Mouse (Mus musculus) limb, embryonic 14.5 days (tissue): ENCODE data around the gene Clrn3. TPM values are rescaled to one million over a fixed set of nuclear protein-coding genes. Genes with fewer than 3 reads are reported as not detected.

ENCODE experiments used
- ATAC-seq: fragments of 200-750 bp; cut with Nextera tagmentation; 2 replicates; pipeline ENCODE4 v1.8.0; 2017; ENCODE audit warnings: low read depth, moderate number of reproducible peaks, moderate TSS enrichment; ENCODE audit not compliant: low FRiP score
- DNase-seq: peaks from one replicate; pipeline ENCODE4 v3.0.0-alpha.2; 2015; ENCODE audit warnings: low spot score
- H3K27ac ChIP-seq: fragments of 300-500 bp; sonication (generic); replicated peaks from 2 replicates; pipeline ENCODE4 v1.5.1; 2014; ENCODE audit warnings: low read depth, mild to moderate bottlenecking, low read length, moderate library complexity, mixed read lengths
- H3K27me3 ChIP-seq: fragments of 300-500 bp; sonication (generic); 2 replicates; pipeline ENCODE4 v1.6.1; 2014; ENCODE audit warnings: low read length, mixed read lengths; ENCODE audit not compliant: control insufficient read depth, insufficient read depth
- H3K36me3 ChIP-seq: fragments of 300-500 bp; sonication (generic); 2 replicates; pipeline ENCODE4 v1.6.1; 2014; ENCODE audit warnings: mild to moderate bottlenecking, low read length, moderate library complexity, mixed read lengths; ENCODE audit not compliant: control insufficient read depth, insufficient read depth
- H3K4me1 ChIP-seq: fragments of 300-500 bp; sonication (generic); 2 replicates; pipeline ENCODE4 v1.6.1; 2014; ENCODE audit warnings: antibody characterized with exemption, low read length, mixed read lengths; ENCODE audit not compliant: control insufficient read depth, insufficient read depth
- H3K4me2 ChIP-seq: fragments of 300-500 bp; sonication (generic); replicated peaks from 2 replicates; pipeline ENCODE4 v1.6.1; 2014; ENCODE audit warnings: low read depth, mild to moderate bottlenecking, low read length, moderate library complexity; ENCODE audit not compliant: severe bottlenecking
- H3K4me3 ChIP-seq: fragments of 300-500 bp; sonication (generic); replicated peaks from 2 replicates; pipeline ENCODE4 v1.5.1; 2014; ENCODE audit warnings: low read length
- H3K9ac ChIP-seq: fragments of 300-500 bp; sonication (generic); 2 replicates; pipeline ENCODE4 v1.6.1; 2014; ENCODE audit warnings: mild to moderate bottlenecking, low read depth, low read length, moderate library complexity; ENCODE audit not compliant: severe bottlenecking
- H3K9me3 ChIP-seq: fragments of 300-500 bp; sonication (generic); 2 replicates; pipeline ENCODE4 v1.6.1; 2016; ENCODE audit warnings: low read length; ENCODE audit not compliant: control insufficient read depth
- POLR2A ChIP-seq: fragments of 200-500 bp; IDR thresholded peaks from 2 replicates; pipeline ENCODE4 v1.8.0; 2012; ENCODE audit warnings: inconsistent platforms, mild to moderate bottlenecking, moderate library complexity, borderline replicate concordance; ENCODE audit not compliant: insufficient read depth, insufficient read length; ENCODE audit errors: extremely low read depth
- WGBS: fragments of 180-500 bp; shearing (Covaris S2); extraction: QIAGEN DNeasy Blood & Tissue Kit; methylation state at CpG from one replicate; pipeline ENCODE4 v1.1.7; 2014; 5-methylcytosine and 5-hydroxymethylcytosine counted together
- polyA plus RNA-seq, 2 experiments: library from polyadenylated mRNA; depleted of rRNA in 1 of 2; stranded (reverse) in 1 of 2; unstranded in 1 of 2; fragments of >200 nt; fragmentation: Nextera tagmentation in 1 of 2; extraction: Ambion mirVana in 1 of 2; gene quantifications; 2 replicates each; pipeline versions ENCODE4 v1.2.1 to v1.2.3; 2012 to 2014

The Clrn3 gene
- polyA plus RNA-seq, 2 experiments, result 0.03 TPM; not detected in 1

GRCm38 (mm10) chr7:135568550-135568949 lies 40.1 kb upstream of the Clrn3 start:
- DNase-seq, result no peak
- no peak overlapping the region for H3K9ac ChIP-seq
- no peak overlapping the region for H3K4me2 ChIP-seq
- H3K9me3 ChIP-seq, result no peaks in the 10 kb centered on the region
- TF ChIP-seq POLR2A, result no peak
- no peak overlapping the region for H3K4me3 ChIP-seq
- ATAC-seq, result no peak
- no peaks in the 10 kb centered on the region for H3K36me3 ChIP-seq
- no peak overlapping the region for H3K27ac ChIP-seq
- H3K4me1 ChIP-seq, result peaks cover 5% of the 10 kb centered on the region; the same call in 1 of the 2 replicates
- WGBS, result 56% methylated on average over 2 of the region's 2 CpGs
- no peaks in the 10 kb centered on the region for H3K27me3 ChIP-seq

- no peaks in the 10 kb centered on the region for H3K36me3 ChIP-seq
- 70% methylated on average over 1 of the region's 1 CpGs for WGBS
- no peak for DNase-seq
- no peak overlapping the region for H3K27ac ChIP-seq
- no peaks in the 10 kb centered on the region for H3K27me3 ChIP-seq
- H3K9me3 ChIP-seq, result no peaks in the 10 kb centered on the region
- no peak overlapping the region for H3K4me2 ChIP-seq
- H3K9ac ChIP-seq, result no peak overlapping the region
- no peak overlapping the region for H3K4me3 ChIP-seq
- peaks cover 5% of the 10 kb centered on the region; the same call in 1 of the 2 replicates for H3K4me1 ChIP-seq
- no peak for TF ChIP-seq POLR2A
- no peak for ATAC-seq
Observed at GRCm38 (mm10) chr7:135567582-135567981, 39.1 kb upstream of the Clrn3 start.

GRCm38 (mm10) chr7:135566013-135566412 lies 37.6 kb upstream of the Clrn3 start:
- WGBS, result 85% methylated on average over 5 of the region's 5 CpGs
- Histone ChIP-seq H3K36me3 (no peaks in the 10 kb centered on the region), H3K4me1 (no peaks in the 10 kb centered on the region), H3K4me2 (no peak overlapping the region), H3K27ac (no peak overlapping the region), H3K27me3 (no peaks in the 10 kb centered on the region), H3K9me3 (no peaks in the 10 kb centered on the region), H3K9ac (no peak overlapping the region), H3K4me3 (no peak overlapping the region)
- no peak for ATAC-seq
- no peak for TF ChIP-seq POLR2A
- no peak for DNase-seq

- no peaks in the 10 kb centered on the region for H3K36me3 ChIP-seq
- H3K9ac ChIP-seq, result no peak overlapping the region
- H3K4me1 ChIP-seq, result no peaks in the 10 kb centered on the region
- H3K4me3 ChIP-seq, result no peak overlapping the region
- DNase-seq (no peak), ATAC-seq (no peak)
- H3K27me3 ChIP-seq, result no peaks in the 10 kb centered on the region
- H3K27ac ChIP-seq, result no peak overlapping the region
- no peaks in the 10 kb centered on the region for H3K9me3 ChIP-seq
- no peak for TF ChIP-seq POLR2A
- 72% methylated on average over 8 of the region's 8 CpGs for WGBS
- no peak overlapping the region for H3K4me2 ChIP-seq
Observed at GRCm38 (mm10) chr7:135564022-135564421, 35.6 kb upstream of the Clrn3 start.

DNA sequence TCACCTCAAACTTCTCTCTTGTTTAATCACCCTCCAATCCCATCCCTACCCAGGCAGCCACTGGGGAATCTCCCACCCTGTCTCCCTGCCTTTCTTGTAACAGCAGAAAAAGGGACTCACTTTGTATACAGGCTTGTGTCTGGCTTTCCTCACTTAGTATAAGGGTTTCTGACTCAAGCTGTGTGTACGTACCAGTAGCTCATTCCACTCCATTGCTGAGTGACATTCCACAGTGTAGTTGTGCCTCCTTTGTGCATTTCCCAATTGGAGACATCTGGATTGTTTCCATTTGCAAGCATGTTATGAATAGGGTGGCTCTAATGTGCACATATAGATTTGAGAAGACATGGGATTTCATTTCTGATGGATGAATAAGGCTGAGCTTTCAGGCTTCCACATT lies 31.8 kb upstream of the Clrn3 start:
- no peak for DNase-seq
- Histone ChIP-seq H3K4me1 (no peaks in the 10 kb centered on the region), H3K4me3 (no peak overlapping the region), H3K9ac (no peak overlapping the region), H3K9me3 (no peaks in the 10 kb centered on the region), H3K27ac (no peak overlapping the region), H3K27me3 (no peaks in the 10 kb centered on the region), H3K4me2 (no peak overlapping the region), H3K36me3 (no peaks in the 10 kb centered on the region)
- no peak for TF ChIP-seq POLR2A
- ATAC-seq, result no peak
- WGBS, result 33% methylated on average over 1 of the region's 1 CpGs
